Mouse (Mus musculus) liver, postnatal 0 days (tissue): ENCODE data around the gene Plxnc1. TPM values are rescaled to one million over a fixed set of nuclear protein-coding genes. Genes with fewer than 3 reads are reported as not detected.
A peak's percentile ranks its signal among the peaks of the same experiment; 100 is the strongest.

Source experiments
- ATAC-seq: fragments of 200-750 bp; cut with Nextera tagmentation; 2 replicates; pipeline ENCODE4 v1.8.0; 2017; ENCODE audit warnings: mild to moderate bottlenecking, moderate library complexity
- DNase-seq: peaks from one replicate; pipeline ENCODE4 v3.0.0-alpha.2; 2016
- H3K27ac ChIP-seq: fragments of 300-500 bp; sonication (generic); 2 replicates; pipeline ENCODE4 v1.5.1; 2014; ENCODE audit warnings: antibody characterized with exemption, moderate library complexity, mild to moderate bottlenecking, low read depth
- H3K27me3 ChIP-seq: fragments of 300-500 bp; sonication (generic); 2 replicates; pipeline ENCODE4 v1.6.1; 2014; ENCODE audit warnings: low read length, control low read depth, mixed read lengths; ENCODE audit not compliant: insufficient read depth
- H3K36me3 ChIP-seq: fragments of 300-500 bp; sonication (generic); replicated peaks from 2 replicates; pipeline ENCODE4 v1.6.1; 2014; ENCODE audit warnings: mild to moderate bottlenecking, control low read depth, low read length, moderate library complexity, mixed read lengths; ENCODE audit not compliant: insufficient read depth
- H3K4me1 ChIP-seq: fragments of 300-500 bp; sonication (generic); 2 replicates; pipeline ENCODE4 v1.6.1; 2014; ENCODE audit warnings: antibody characterized with exemption, mild to moderate bottlenecking, control low read depth; ENCODE audit not compliant: insufficient read depth
- H3K4me2 ChIP-seq: fragments of 300-500 bp; sonication (generic); 2 replicates; pipeline ENCODE4 v1.6.1; 2014; ENCODE audit warnings: low read depth, mild to moderate bottlenecking, low read length, moderate library complexity, mixed read lengths
- H3K4me3 ChIP-seq: fragments of 300-500 bp; sonication (generic); 2 replicates; pipeline ENCODE4 v1.5.1; 2014; ENCODE audit warnings: low read depth, low read length
- H3K9ac ChIP-seq: fragments of 300-500 bp; sonication (generic); replicated peaks from 2 replicates; pipeline ENCODE4 v1.6.1; 2014; ENCODE audit warnings: mild to moderate bottlenecking, moderate library complexity
- H3K9me3 ChIP-seq: fragments of 300-500 bp; sonication (generic); 2 replicates; pipeline ENCODE4 v1.6.1; 2016; ENCODE audit warnings: mild to moderate bottlenecking, control low read depth, low read length, mixed read lengths
- CTCF ChIP-seq: sonication (generic); IDR thresholded peaks from 2 replicates; pipeline ENCODE4 v1.5.1; 2016; ENCODE audit warnings: antibody characterized with exemption, low read depth
- EP300 ChIP-seq: IDR thresholded peaks from 2 replicates; pipeline ENCODE4 v1.6.1; 2016; ENCODE audit warnings: antibody characterized with exemption, low read depth, mild to moderate bottlenecking
- WGBS: fragments of 180-500 bp; shearing (Covaris S2); extraction: QIAGEN DNeasy Blood & Tissue Kit; methylation state at CpG from one replicate; pipeline ENCODE4 v1.1.7; 2014; ENCODE audit not compliant: insufficient replicate concordance; 5-methylcytosine and 5-hydroxymethylcytosine counted together
- polyA plus RNA-seq: library from polyadenylated mRNA; unstranded; fragments of >200 nt; fragmentation: Nextera tagmentation; extraction: Ambion mirVana; gene quantifications from 2 replicates; pipeline ENCODE4 v1.2.1, GENCODE M21; 2015

Plxnc1 gene
- polyA plus RNA-seq, 1 experiment from 2014 or later: 2.8 TPM

GRCm38 (mm10) chr10:94818781-94819665 lies 125.6 kb downstream of the Plxnc1 start:
- DNase-seq (no peak), ATAC-seq (no peak)
- H3K27me3 ChIP-seq: no peaks in the 10 kb centered on the region
- no peaks in the 10 kb centered on the region for H3K36me3 ChIP-seq
- no peaks in the 10 kb centered on the region for H3K4me1 ChIP-seq
- H3K4me3 ChIP-seq: no peak overlapping the region
- no peak overlapping the region for H3K27ac ChIP-seq
- WGBS: 83% methylated on average over 17 of the region's 17 CpGs
- TF ChIP-seq CTCF (no peak), EP300 (no peak)
- H3K9ac ChIP-seq: no peak overlapping the region
- no peaks in the 10 kb centered on the region for H3K9me3 ChIP-seq
- H3K4me2 ChIP-seq: no peak overlapping the region

- WGBS: 74% methylated on average over 3 of the region's 3 CpGs
- DNase-seq (no peak), ATAC-seq (no peak)
- H3K36me3 ChIP-seq: no peaks in the 10 kb centered on the region
- TF ChIP-seq CTCF: no peak
- no peak for TF ChIP-seq EP300
- H3K4me2 ChIP-seq: no peak overlapping the region
- H3K9me3 ChIP-seq: no peaks in the 10 kb centered on the region
- H3K4me1 ChIP-seq: no peaks in the 10 kb centered on the region
- no peaks in the 10 kb centered on the region for H3K27me3 ChIP-seq
- no peak overlapping the region for H3K9ac ChIP-seq
- H3K27ac ChIP-seq: no peak overlapping the region
- no peak overlapping the region for H3K4me3 ChIP-seq
These were observed 126.5 kb downstream of the Plxnc1 start for GRCm38 (mm10) chr10:94818127-94818526.

GRCm38 (mm10) chr10:94811907-94812851 lies 132.5 kb downstream of the Plxnc1 start:
- Histone ChIP-seq H3K36me3 (no peaks in the 10 kb centered on the region), H3K4me1 (peaks cover 12% of the 10 kb centered on the region), H3K27me3 (no peaks in the 10 kb centered on the region), H3K4me3 (no peak overlapping the region), H3K4me2 (no peak overlapping the region), H3K27ac (no peak overlapping the region), H3K9ac (no peak overlapping the region), H3K9me3 (no peaks in the 10 kb centered on the region)
- TF ChIP-seq EP300 (no peak), CTCF (no peak)
- DNase-seq: no peak
- ATAC-seq: no peak
- WGBS: 66% methylated on average over 17 of the region's 17 CpGs

GRCm38 (mm10) chr10:94809946-94810472 lies 134.6 kb downstream of the Plxnc1 start:
- 57% methylated on average over 7 of the region's 7 CpGs for WGBS
- ATAC-seq: peak; percentile 56

GRCm38 (mm10) chr10:94808275-94808674 lies 136.4 kb downstream of the Plxnc1 start:
- DNase-seq: no peak
- ATAC-seq: peak; percentile 54
- Histone ChIP-seq H3K9me3 (no peaks in the 10 kb centered on the region), H3K4me1 (peaks cover 12% of the 10 kb centered on the region), H3K4me2 (no peak overlapping the region), H3K4me3 (no peak overlapping the region), H3K36me3 (no peaks in the 10 kb centered on the region), H3K9ac (no peak overlapping the region), H3K27ac (no peak overlapping the region), H3K27me3 (no peaks in the 10 kb centered on the region)
- peak; percentile 83 for TF ChIP-seq EP300
- TF ChIP-seq CTCF: 0 out of 2 replicates have a peak, but pooled peaks have one; percentile 15
- 50% methylated on average over 6 of the region's 6 CpGs for WGBS

More at GRCm38 (mm10) chr10:94809946-94810472, 134.6 kb downstream of the Plxnc1 start:
- no peak overlapping the region for H3K9ac ChIP-seq
- H3K4me3 ChIP-seq: no peak overlapping the region
- H3K27me3 ChIP-seq: no peaks in the 10 kb centered on the region
- TF ChIP-seq EP300: peak; percentile 70
- no peak for TF ChIP-seq CTCF
- peaks cover 12% of the 10 kb centered on the region for H3K4me1 ChIP-seq
- no peak overlapping the region for H3K4me2 ChIP-seq
- no peak overlapping the region for H3K27ac ChIP-seq
- no peaks in the 10 kb centered on the region for H3K36me3 ChIP-seq
- no peaks in the 10 kb centered on the region for H3K9me3 ChIP-seq
- DNase-seq: peak; percentile 24
